Mouse (Mus musculus) C2C12 (cell line): ENCODE results near the gene Dmtf1. TPM values are rescaled to one million over a fixed set of nuclear protein-coding genes. Genes with fewer than 3 reads are reported as not detected.
A peak's percentile ranks its signal among the peaks of the same experiment; 100 is the strongest.
"Not testable (repeated sequence)": the region's sequence is repeated elsewhere in the genome, so short reads cannot be mapped to it uniquely, and the experiment has no call there.

Experiments
- H3K27me3 ChIP-seq: one replicate; pipeline ENCODE4 v1.6.1; 2011; ENCODE audit not compliant: control insufficient read depth, insufficient read depth, insufficient read length
- H3K36me3 ChIP-seq: one replicate; pipeline ENCODE4 v1.6.1; 2011; ENCODE audit not compliant: control insufficient read depth, insufficient read depth
- H3K4me3 ChIP-seq: one replicate; pipeline ENCODE4 v1.5.1; 2011; ENCODE audit warnings: mild to moderate bottlenecking, control low read depth; ENCODE audit not compliant: poor library complexity, insufficient read depth, severe bottlenecking
- H3K79me2 ChIP-seq: one replicate; pipeline ENCODE4 v1.6.1; 2011; ENCODE audit not compliant: control insufficient read depth, insufficient read depth
- H3K79me3 ChIP-seq: one replicate; pipeline ENCODE4 v1.6.1; 2011; ENCODE audit warnings: low read depth, control low read depth
- H3ac ChIP-seq: one replicate; pipeline ENCODE3; 2011; ENCODE audit warnings: low read depth; ENCODE audit not compliant: control insufficient read depth, insufficient read length
- CEBPB ChIP-seq: IDR thresholded peaks from one replicate; pipeline ENCODE4 v1.6.1; 2011; ENCODE audit warnings: low read depth, mild to moderate bottlenecking, control low read depth, moderate library complexity
- CTCF ChIP-seq: IDR thresholded peaks from one replicate; pipeline ENCODE4 v1.5.1; 2011; ENCODE audit not compliant: control insufficient read depth, insufficient read depth, insufficient read length
- FOSL1 ChIP-seq: IDR thresholded peaks from one replicate; pipeline ENCODE4 v1.8.0; 2011; ENCODE audit warnings: mild to moderate bottlenecking, low read length; ENCODE audit not compliant: poor library complexity, insufficient read depth, severe bottlenecking
- MAX ChIP-seq: IDR thresholded peaks from one replicate; pipeline ENCODE4 v1.6.1; 2011; ENCODE audit warnings: mild to moderate bottlenecking, control low read depth
- MYOD1 ChIP-seq: IDR thresholded peaks from one replicate; pipeline ENCODE4 v1.6.1; 2011; ENCODE audit warnings: low read depth; ENCODE audit not compliant: control insufficient read depth, insufficient read length
- MYOG ChIP-seq: IDR thresholded peaks from one replicate; pipeline ENCODE4 v1.6.1; 2011; ENCODE audit not compliant: control insufficient read depth, insufficient read length; ENCODE audit errors: extremely low read depth
- USF1 ChIP-seq: IDR thresholded peaks from one replicate; pipeline ENCODE4 v1.6.1; 2011; ENCODE audit warnings: low read depth, mild to moderate bottlenecking, control low read depth, moderate library complexity
- long read RNA-seq, 2 experiments: library from polyadenylated mRNA; unstranded; transcript quantifications; one replicate each; pipeline ENCODE4 v2.0.0; 2019 to 2020
- polyA plus RNA-seq: library from polyadenylated mRNA; unstranded; fragments of >200 nt; fragmentation: generic; extraction: Trizol; gene quantifications from one replicate; pipeline ENCODE4 v1.2.1, GENCODE M21; 2012; ENCODE audit warnings: missing spikeins

The Dmtf1 gene
- polyA plus RNA-seq = 6.4 TPM
- long read RNA-seq, experiment 1, partial matches to known transcripts = 1 of 14 reads
- long read RNA-seq, experiment 1, other reads (novel, unspliced or antisense) = 7 of 14 reads
- long read RNA-seq, experiment 2, transcript Dmtf1-202 (17 exons, 3,498 nt) = major isoform, 61 of 173 reads
- long read RNA-seq, experiment 2, transcript Dmtf1-201 (18 exons, 3,806 nt) = minor isoform, 43 of 173 reads
- long read RNA-seq, experiment 2, partial matches to known transcripts = 6 of 173 reads
- long read RNA-seq, experiment 2, other reads (novel, unspliced or antisense) = 62 of 173 reads

GRCm38 (mm10) chr5:9161456-9162041 lies at the start of gene Dmtf1:
Dmtf1 (minus strand) TSS chr5:9161776.
- no peak for TF ChIP-seq USF1
- peaks cover 11% of the 10 kb centered on the region for H3K36me3 ChIP-seq

GRCm38 (mm10) chr5:9186467-9186866 lies 24.9 kb upstream of the Dmtf1 start:
- H3K4me3 ChIP-seq = no peak overlapping the region
- no peaks in the 10 kb centered on the region for H3K36me3 ChIP-seq
- TF ChIP-seq USF1 (no peak), MAX (no peak), MYOD1 (no peak), CEBPB (no peak), FOSL1 (no peak), MYOG (no peak), CTCF (no peak)
- no peaks in the 10 kb centered on the region for H3K27me3 ChIP-seq
- no peaks in the 10 kb centered on the region for H3K79me2 ChIP-seq
- H3ac ChIP-seq = no peak overlapping the region
- no peaks in the 10 kb centered on the region for H3K79me3 ChIP-seq

More at GRCm38 (mm10) chr5:9161456-9162041, at the start of gene Dmtf1:
- Histone ChIP-seq H3K79me2 (peaks cover 47% of the 10 kb centered on the region), H3K79me3 (peaks cover 41% of the 10 kb centered on the region), H3K4me3 (peak within 1 kb of the TSS; percentile 68), H3ac (peak within 1 kb of the TSS; percentile 91), H3K27me3 (no peaks in the 10 kb centered on the region)

- no peaks in the 10 kb centered on the region for H3K36me3 ChIP-seq
- no peaks in the 10 kb centered on the region for H3K79me2 ChIP-seq
- TF ChIP-seq CEBPB (no peak), MYOG (no peak), CTCF (no peak), MAX (no peak), FOSL1 (no peak), USF1 (no peak), MYOD1 (no peak)
- no peaks in the 10 kb centered on the region for H3K27me3 ChIP-seq
- no peak overlapping the region for H3ac ChIP-seq
- H3K4me3 ChIP-seq = no peak overlapping the region
- H3K79me3 ChIP-seq = no peaks in the 10 kb centered on the region
Observed at GRCm38 (mm10) chr5:9173295-9173694, 11.7 kb upstream of the Dmtf1 start.

- not testable (repeated sequence) for H3ac ChIP-seq, H3K79me2 ChIP-seq, H3K27me3 ChIP-seq, H3K4me3 ChIP-seq, H3K36me3 ChIP-seq, H3K79me3 ChIP-seq
Observed at GRCm38 (mm10) chr5:9169328-9170005, 7.9 kb upstream of the Dmtf1 start.

GRCm38 (mm10) chr5:9166366-9166765 lies 4.8 kb upstream of the Dmtf1 start:
- Histone ChIP-seq H3K79me3 (no peaks in the 10 kb centered on the region), H3K27me3 (no peaks in the 10 kb centered on the region), H3K36me3 (no peaks in the 10 kb centered on the region), H3K79me2 (no peaks in the 10 kb centered on the region), H3ac (no peak overlapping the region), H3K4me3 (no peak overlapping the region)
- TF ChIP-seq CTCF (no peak), FOSL1 (no peak), MAX (no peak), MYOD1 (no peak), USF1 (no peak), MYOG (no peak), CEBPB (no peak)

GRCm38 (mm10) chr5:9165151-9165550 lies 3.6 kb upstream of the Dmtf1 start:
- not testable (repeated sequence) for H3K36me3 ChIP-seq, H3K79me3 ChIP-seq, H3K4me3 ChIP-seq, H3ac ChIP-seq, H3K27me3 ChIP-seq
- peaks cover 11% of the 10 kb centered on the region for H3K79me2 ChIP-seq
